Mouse (Mus musculus) kidney, adult 18-20 months (tissue): Measurements from ENCODE around the gene Wdr25.
"Not testable (repeated sequence)": the region's sequence is repeated elsewhere in the genome, so short reads cannot be mapped to it uniquely, and the experiment has no call there.

ENCODE experiments used
- DNase-seq: peaks from one replicate; pipeline ENCODE4 v3.0.0; 2021

The Wdr25 gene

DNA sequence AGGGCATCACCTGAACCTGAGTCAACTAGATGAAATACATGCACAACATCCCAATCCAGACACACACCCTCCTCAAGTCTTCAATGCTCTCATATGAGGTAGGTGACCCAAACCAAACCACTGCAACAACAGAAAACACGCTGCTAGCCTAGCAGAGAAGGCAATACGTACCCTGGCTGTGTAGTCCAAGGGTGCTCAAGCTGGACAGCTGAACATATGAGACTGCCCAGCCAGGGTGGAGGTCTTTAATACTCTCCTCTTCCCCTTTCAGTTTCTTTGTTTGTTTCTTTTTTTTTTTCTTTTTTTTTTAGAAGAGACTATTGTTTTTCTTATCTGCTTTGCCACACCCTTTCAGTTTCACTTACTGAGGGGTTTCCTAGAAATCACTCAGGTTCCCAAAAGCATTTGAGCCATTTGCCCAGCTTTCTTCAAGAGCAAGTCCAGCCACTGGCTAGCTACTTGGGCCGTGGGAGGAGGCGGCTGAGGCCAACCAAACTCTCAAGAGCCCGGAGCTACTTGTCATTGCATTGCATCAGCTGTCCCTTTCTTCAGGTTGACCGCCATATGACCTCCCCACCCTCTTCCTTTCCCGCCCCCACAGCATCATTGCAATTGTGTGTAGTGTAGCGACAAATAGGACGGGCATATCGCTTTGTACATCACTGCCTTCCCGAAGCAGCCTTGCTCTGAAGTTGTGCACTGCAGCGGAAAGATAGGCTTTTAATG is at the start of gene Wdr25:
Gene Wdr25, plus strand, starts transcription at position 643 of the 726 bp plus-strand sequence.
- no peak for DNase-seq

DNA sequence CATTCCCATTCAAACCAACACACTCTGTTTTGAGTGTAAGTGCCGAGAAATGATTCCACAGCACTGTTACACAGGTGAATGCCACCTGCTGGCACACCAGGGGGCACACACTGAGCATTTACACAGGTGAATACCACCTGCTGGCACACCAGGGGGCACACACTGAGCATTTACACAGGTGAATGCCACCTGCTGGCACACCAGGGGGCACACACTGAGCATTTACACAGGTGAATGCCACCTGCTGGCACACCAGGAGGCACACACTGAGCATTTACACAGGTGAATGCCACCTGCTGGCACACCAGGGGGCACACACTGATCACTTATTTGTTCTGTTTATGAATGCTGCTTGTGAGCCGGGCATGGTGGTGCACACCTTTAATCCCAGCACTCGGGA is 45.4 kb upstream of the Wdr25 start:
- not testable (repeated sequence) for DNase-seq

DNA sequence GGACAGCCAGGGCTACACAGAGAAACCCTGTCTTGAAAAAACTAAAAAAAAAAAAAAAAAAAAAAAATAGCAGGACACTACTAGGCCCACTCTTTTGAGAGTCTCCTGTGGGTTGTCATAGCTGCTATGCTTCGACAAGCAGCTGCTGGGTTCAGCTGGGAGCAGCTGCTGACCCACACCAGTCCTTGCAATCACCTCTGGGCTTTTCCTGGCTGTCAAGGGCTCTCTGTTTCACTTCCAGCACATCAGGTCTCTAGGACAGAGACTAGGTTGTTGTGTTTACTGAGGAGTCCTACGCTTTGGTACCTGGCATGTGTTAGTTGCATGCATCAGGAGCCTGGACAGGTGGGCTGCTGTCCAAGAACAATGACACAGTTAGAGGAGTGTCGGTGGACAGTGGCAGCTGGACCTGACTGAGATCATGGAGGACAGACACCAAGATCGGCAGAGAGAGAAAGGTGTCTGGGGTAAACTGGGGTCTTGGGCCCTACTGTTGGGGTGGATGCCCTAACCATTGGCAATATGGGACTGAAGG is 43.9 kb upstream of the Wdr25 start:
- DNase-seq, result no peak

DNA sequence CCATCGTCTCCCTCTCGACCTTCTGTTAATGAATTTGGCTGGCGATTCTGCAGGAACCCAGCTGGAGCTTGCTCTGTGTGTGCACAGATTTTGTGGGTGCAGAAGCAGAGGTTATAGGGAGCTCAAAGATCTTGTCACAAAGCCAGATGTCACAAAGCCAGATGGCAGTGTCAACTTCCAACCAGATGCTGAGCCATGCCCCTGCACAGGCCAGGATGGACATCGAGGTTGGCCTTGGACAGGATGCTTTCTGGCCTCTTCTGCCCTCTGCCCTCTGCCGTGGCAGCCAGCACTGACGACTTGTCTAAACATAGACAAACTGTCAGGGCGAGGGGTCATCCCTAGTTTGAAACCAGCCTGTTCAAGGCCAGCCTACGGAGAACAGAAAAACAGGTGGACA is 43.3 kb upstream of the Wdr25 start:
- DNase-seq, result peak; percentile 14

GRCm38 (mm10) chr12:108850886-108851285 is 42.5 kb upstream of the Wdr25 start:
- no peak for DNase-seq

GRCm38 (mm10) chr12:108852822-108853221 is 40.6 kb upstream of the Wdr25 start:
- DNase-seq, result no peak

- no peak for DNase-seq
These were observed 38.4 kb upstream of the Wdr25 start for GRCm38 (mm10) chr12:108855081-108855480.

- no peak for DNase-seq
These were observed 37.2 kb upstream of the Wdr25 start for GRCm38 (mm10) chr12:108856186-108856585.

- no peak for DNase-seq
These were observed 36.3 kb upstream of the Wdr25 start for GRCm38 (mm10) chr12:108857109-108857508.

- DNase-seq, result peak; percentile 16
These were observed 35.7 kb upstream of the Wdr25 start for GRCm38 (mm10) chr12:108857589-108858184.

- no peak for DNase-seq
These were observed 34.9 kb upstream of the Wdr25 start for GRCm38 (mm10) chr12:108858486-108858885.

GRCm38 (mm10) chr12:108865007-108865494 is 28.4 kb upstream of the Wdr25 start:
- DNase-seq, result no peak

GRCm38 (mm10) chr12:108869575-108869974 is 23.9 kb upstream of the Wdr25 start:
- DNase-seq, result no peak

GRCm38 (mm10) chr12:108873122-108873521 is 20.3 kb upstream of the Wdr25 start:
- no peak for DNase-seq

DNA sequence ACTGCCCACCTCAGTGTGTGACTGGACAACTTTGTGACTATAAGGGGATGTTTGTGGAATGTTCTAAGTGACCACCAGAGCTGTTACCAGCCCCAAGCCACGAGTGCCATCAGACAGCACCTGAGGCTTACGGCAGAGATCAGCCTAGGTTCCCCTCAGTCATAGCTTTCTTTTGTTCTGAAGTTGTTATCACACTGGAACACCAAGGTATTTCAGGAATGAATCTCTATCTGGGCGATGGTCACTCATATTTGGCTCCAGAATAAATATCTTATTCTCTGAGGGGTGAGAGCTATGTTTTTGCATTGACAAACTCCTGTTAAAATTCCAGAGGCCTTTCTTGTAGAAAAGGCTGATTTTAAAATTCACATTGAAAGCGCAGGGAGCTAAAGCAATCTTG is 14.3 kb upstream of the Wdr25 start:
- no peak for DNase-seq

GRCm38 (mm10) chr12:108880606-108881005 is 12.8 kb upstream of the Wdr25 start:
- no peak for DNase-seq

DNA sequence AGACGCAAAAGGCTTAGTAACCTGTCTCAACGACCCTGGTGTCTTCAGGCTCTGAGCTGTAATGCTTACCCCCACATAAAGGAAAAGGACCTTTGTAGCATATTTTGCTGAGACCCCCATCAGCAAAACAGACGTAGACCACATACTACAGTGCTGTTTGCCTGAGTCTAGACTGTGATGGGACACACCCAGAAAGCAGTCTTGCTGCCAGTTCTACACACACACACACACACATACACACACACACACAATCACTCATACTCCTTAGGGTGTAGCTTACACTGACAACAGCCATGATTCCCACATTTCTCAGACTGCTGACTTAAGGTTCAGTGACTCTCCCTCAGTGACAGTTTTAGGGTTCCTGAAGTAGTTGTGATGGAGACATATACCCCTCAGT is 12.2 kb upstream of the Wdr25 start:
- no peak for DNase-seq

DNA sequence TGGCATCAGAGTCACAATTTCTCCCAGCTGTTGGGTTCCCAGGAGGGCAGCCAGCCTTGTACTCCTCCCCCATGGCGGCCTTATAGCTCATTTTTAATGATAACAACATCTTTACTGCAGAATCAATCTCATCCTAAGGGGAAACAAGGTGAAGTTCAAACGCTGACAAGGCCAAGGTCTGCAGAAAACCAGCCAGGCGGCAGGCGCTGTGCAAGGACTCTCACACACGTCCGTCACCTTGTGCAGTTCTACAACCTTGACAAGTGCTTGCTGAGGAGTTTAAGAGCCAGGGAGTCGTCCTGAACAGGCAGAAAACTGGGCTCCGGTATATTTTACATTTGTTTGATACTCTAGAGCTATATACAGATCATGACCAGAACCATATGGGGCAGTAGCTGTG is 10.7 kb upstream of the Wdr25 start:
- DNase-seq, result no peak

DNA sequence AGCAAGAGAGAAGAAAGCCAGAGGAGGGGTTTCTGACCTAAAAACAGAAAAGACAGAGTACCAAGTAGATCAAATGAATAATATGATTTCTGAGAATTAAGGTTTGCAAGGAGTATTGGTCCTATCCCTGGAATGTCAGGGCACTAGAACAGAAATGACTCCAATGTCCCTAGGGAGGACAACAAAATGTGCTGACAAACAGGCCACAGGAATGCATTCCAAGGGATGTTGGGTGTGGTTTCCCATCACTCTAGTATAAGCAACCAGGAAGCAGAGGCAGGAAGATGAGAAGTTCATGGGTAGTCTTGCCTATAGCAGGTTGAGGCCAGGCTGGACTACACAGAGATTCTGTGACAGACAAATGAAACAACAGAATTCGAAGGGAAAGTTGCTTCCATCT is 7.5 kb upstream of the Wdr25 start:
- no peak for DNase-seq

DNA sequence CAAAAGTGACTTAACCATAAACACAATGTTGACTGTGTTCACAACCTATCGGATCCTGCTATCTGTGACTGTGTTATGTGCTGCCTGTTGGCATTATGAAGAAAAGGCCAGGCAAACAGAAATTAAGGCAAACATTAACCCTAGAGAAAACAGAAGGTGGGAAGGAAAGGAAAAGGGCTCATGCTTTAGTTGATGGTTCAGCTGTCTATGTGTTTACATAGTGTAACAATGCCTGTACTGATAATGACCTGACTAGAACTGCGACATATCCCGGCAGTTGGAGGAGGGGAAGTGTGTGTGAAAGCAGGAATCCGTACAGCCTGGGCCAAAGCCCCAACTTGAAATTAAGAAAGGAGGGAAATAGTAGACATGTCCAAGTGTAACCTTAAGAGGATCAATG is 6.4 kb upstream of the Wdr25 start:
- no peak for DNase-seq

- no peak for DNase-seq
These were observed 4.8 kb upstream of the Wdr25 start for GRCm38 (mm10) chr12:108888632-108889031.

- DNase-seq, result peak; percentile 93
These were observed 442 bp downstream of the Wdr25 start, which contains the start of gene Wars for GRCm38 (mm10) chr12:108893715-108894431. Gene Wars (minus strand): TSS chr12:108894174.

DNA sequence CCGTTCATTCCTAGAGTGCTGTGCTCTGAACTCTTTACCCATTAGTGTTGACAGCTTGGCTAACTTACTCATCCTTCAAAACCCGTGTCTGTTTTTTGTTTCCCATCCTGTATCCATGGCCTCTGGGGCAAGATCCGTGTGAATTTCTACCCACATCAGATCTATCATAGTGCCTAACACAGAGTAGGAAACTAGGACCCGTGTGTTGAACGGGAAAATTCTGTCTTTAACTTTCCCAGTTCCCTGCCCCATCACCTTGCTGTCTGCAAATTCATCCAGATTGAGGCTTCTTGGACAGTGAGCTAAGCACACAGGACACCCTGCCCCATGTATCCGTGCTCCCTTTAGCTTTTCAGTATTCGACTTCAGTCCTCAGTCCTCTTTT is 993 bp downstream of the Wdr25 start:
- no peak for DNase-seq

DNA sequence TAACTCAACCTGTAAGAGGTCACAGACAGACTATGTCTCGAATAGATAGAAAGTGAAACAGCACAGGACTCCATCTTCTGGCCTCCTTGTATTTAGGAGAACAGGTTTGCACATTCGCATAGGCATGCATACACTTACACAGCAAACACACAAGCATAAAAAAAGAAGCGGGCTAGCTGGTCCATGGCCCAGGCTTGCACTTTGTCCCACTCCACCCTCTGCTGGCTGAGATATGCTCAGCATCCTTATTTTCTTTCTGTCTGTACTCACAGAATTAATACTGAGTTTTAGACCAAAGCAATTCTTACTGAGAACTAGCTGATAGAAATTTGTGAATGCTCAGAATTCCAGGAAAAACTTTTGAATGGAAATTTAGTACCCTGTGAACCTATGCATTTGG is 2.6 kb downstream of the Wdr25 start:
- DNase-seq, result no peak
